Mouse (Mus musculus) spleen, adult 2 months (tissue): ENCODE results near the gene Tiam1. TPM values are rescaled to one million over a fixed set of nuclear protein-coding genes. Genes with fewer than 3 reads are reported as not detected.

Experiments used
- DNase-seq, 2 experiments: peaks; one replicate each; pipeline versions ENCODE4 v3.0.0 to v3.0.0-alpha.2; 2012 to 2021; ENCODE audit warnings: low spot score in 2 of 2, low read depth in 1 of 2
- H3K27ac ChIP-seq: fragments of 200-500 bp; 2 replicates; pipeline ENCODE4 v1.5.1; 2012; ENCODE audit warnings: low read length, inconsistent platforms; ENCODE audit not compliant: insufficient read depth
- H3K27me3 ChIP-seq: fragments of 200-500 bp; 2 replicates; pipeline ENCODE4 v1.6.1; 2012; ENCODE audit warnings: mild to moderate bottlenecking, moderate library complexity, low read length, inconsistent platforms; ENCODE audit not compliant: control insufficient read depth, insufficient read depth
- H3K36me3 ChIP-seq: fragments of 200-500 bp; 2 replicates; pipeline ENCODE4 v1.6.1; 2012; ENCODE audit warnings: mild to moderate bottlenecking, low read length, inconsistent platforms; ENCODE audit not compliant: control insufficient read depth, insufficient read depth
- H3K4me1 ChIP-seq: fragments of 200-500 bp; 2 replicates; pipeline ENCODE4 v1.6.1; 2011; ENCODE audit warnings: inconsistent platforms; ENCODE audit not compliant: control insufficient read depth, insufficient read depth, insufficient read length
- H3K4me3 ChIP-seq: fragments of 200-500 bp; 2 replicates; pipeline ENCODE4 v1.5.1; 2011; ENCODE audit warnings: mild to moderate bottlenecking, inconsistent platforms; ENCODE audit not compliant: insufficient read depth, insufficient read length; ENCODE audit errors: extremely low read depth
- CTCF ChIP-seq: fragments of 200-500 bp; IDR thresholded peaks from 2 replicates; pipeline ENCODE4 v1.5.1; 2011; ENCODE audit warnings: mild to moderate bottlenecking, inconsistent platforms; ENCODE audit not compliant: insufficient read depth, insufficient read length, insufficient replicate concordance; ENCODE audit errors: extremely low read depth
- POLR2A ChIP-seq: fragments of 200-500 bp; IDR thresholded peaks from 2 replicates; pipeline ENCODE4 v1.6.1; 2011; ENCODE audit warnings: low read depth, low read length, inconsistent platforms
- WGBS: fragments of 180-500 bp; shearing (Covaris S2); methylation state at CpG from one replicate; pipeline ENCODE4 v1.1.7; 2018; 5-methylcytosine and 5-hydroxymethylcytosine counted together
- polyA plus RNA-seq: library from polyadenylated mRNA; depleted of rRNA; stranded (reverse); fragments of >200 nt; gene quantifications from 2 replicates; pipeline ENCODE4 v1.2.3, GENCODE M21; 2012; rRNA removed

The Tiam1 gene
- polyA plus RNA-seq, 1 experiment, result 4.3 TPM

GRCm38 (mm10) chr16:89762096-89762495 is 381.5 kb downstream of the Tiam1 start:
- TF ChIP-seq CTCF (no peak), POLR2A (no peak)
- Histone ChIP-seq H3K4me1 (no peaks in the 10 kb centered on the region), H3K36me3 (no peaks in the 10 kb centered on the region), H3K4me3 (no peak overlapping the region), H3K27me3 (no peaks in the 10 kb centered on the region), H3K27ac (no peak overlapping the region)
- 68% methylated on average over 8 of the region's 8 CpGs for WGBS
- DNase-seq, result no peak

GRCm38 (mm10) chr16:89757384-89757783 is 386.2 kb downstream of the Tiam1 start:
- Histone ChIP-seq H3K4me3 (no peak overlapping the region), H3K27ac (no peak overlapping the region), H3K4me1 (no peaks in the 10 kb centered on the region), H3K36me3 (no peaks in the 10 kb centered on the region), H3K27me3 (no peaks in the 10 kb centered on the region)
- no peak for TF ChIP-seq CTCF
- no peak for TF ChIP-seq POLR2A
- WGBS, result 84% methylated on average over 5 of the region's 5 CpGs
- no peak for DNase-seq

GRCm38 (mm10) chr16:89754709-89755108 is 388.9 kb downstream of the Tiam1 start:
- Histone ChIP-seq H3K27ac (no peak overlapping the region), H3K27me3 (no peaks in the 10 kb centered on the region), H3K36me3 (no peaks in the 10 kb centered on the region), H3K4me3 (no peak overlapping the region), H3K4me1 (no peaks in the 10 kb centered on the region)
- no peak for TF ChIP-seq POLR2A
- TF ChIP-seq CTCF, result no peak
- no peak for DNase-seq
- 85% methylated on average over 3 of the region's 3 CpGs for WGBS

- no peak overlapping the region for H3K4me3 ChIP-seq
- no peaks in the 10 kb centered on the region for H3K27me3 ChIP-seq
- H3K36me3 ChIP-seq, result no peaks in the 10 kb centered on the region
- DNase-seq, result no peak
- H3K27ac ChIP-seq, result no peak overlapping the region
- 35% methylated on average over 2 of the region's 2 CpGs for WGBS
- no peak for TF ChIP-seq POLR2A
- TF ChIP-seq CTCF, result no peak
- H3K4me1 ChIP-seq, result no peaks in the 10 kb centered on the region
Measured at GRCm38 (mm10) chr16:89747864-89748263, 395.7 kb downstream of the Tiam1 start.

GRCm38 (mm10) chr16:89739559-89739958 is 404.0 kb downstream of the Tiam1 start:
- no peak for TF ChIP-seq CTCF
- TF ChIP-seq POLR2A, result no peak
- H3K4me1 ChIP-seq, result no peaks in the 10 kb centered on the region
- H3K27ac ChIP-seq, result no peak overlapping the region
- DNase-seq, result no peak
- no peak overlapping the region for H3K4me3 ChIP-seq
- 71% methylated on average over 2 of the region's 2 CpGs for WGBS
- H3K36me3 ChIP-seq, result no peaks in the 10 kb centered on the region
- H3K27me3 ChIP-seq, result no peaks in the 10 kb centered on the region

GRCm38 (mm10) chr16:89738963-89739362 is 404.6 kb downstream of the Tiam1 start:
- no peak for DNase-seq
- no peak overlapping the region for H3K27ac ChIP-seq
- no peaks in the 10 kb centered on the region for H3K36me3 ChIP-seq
- 61% methylated on average over 6 of the region's 6 CpGs for WGBS
- H3K4me3 ChIP-seq, result no peak overlapping the region
- TF ChIP-seq CTCF (no peak), POLR2A (no peak)
- no peaks in the 10 kb centered on the region for H3K4me1 ChIP-seq
- H3K27me3 ChIP-seq, result no peaks in the 10 kb centered on the region

Other genes starting within 250 kb of the Tiam1 start
- gene Sod1, start 77.0 kb upstream of the Tiam1 start, polyA plus RNA-seq, result 153 and 168 TPM in 2 replicates
- 47.0 and 53.6 TPM in 2 replicates for gene Scaf4, start 140.7 kb upstream of the Tiam1 start, polyA plus RNA-seq
- gene Hunk, start 242.2 kb upstream of the Tiam1 start, polyA plus RNA-seq, result 0.29 and 0.40 TPM in 2 replicates